Mouse (Mus musculus) megakaryocyte, adult 5-6 weeks (primary cell): ENCODE results near the gene Usp4. TPM values are rescaled to one million over a fixed set of nuclear protein-coding genes. Genes with fewer than 3 reads are reported as not detected.
A peak's percentile ranks its signal among the peaks of the same experiment; 100 is the strongest.

Experiments used
- ATAC-seq: 2 replicates; pipeline ENCODE4 v1.8.0; 2016; ENCODE audit warnings: mild to moderate bottlenecking, inconsistent platforms; ENCODE audit not compliant: poor library complexity, severe bottlenecking
- total RNA-seq, 2 experiments: library from RNA; stranded (forward) in 1 of 2; stranded (reverse) in 1 of 2; fragments of 153-499, 151-499 nt in 1 of 2; fragments of 221-1000, 200-1000 nt in 1 of 2; gene quantifications; 2 replicates each; pipeline versions ENCODE4 v1.2.3 to v1.2.4; 2015 to 2017

Gene Usp4
- total RNA-seq, 2 experiments from 2014 or later, result 75.0 to 148 TPM

DNA sequence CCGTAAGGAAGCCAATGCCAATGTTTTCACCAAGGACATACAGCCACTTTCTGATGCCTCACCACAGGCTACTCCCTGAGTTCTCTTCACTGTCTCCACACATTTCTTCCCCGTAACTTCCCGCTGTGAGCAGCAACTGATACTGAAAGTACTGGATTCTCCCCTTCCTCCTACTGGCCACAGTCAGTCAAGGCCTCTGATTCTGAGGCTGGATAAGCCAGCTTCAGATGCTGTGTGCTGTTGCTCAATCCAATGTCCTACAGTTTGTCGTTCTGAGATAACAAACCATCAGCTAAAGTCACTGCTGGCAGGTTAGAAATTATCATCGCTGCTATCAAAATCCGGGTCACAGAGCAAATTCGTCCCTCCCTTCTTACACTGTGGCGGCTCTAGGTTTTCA is 56.8 kb downstream of the Usp4 start:
- ATAC-seq, result peak; percentile 63

GRCm38 (mm10) chr9:108409535-108409934 is 61.9 kb downstream of the Usp4 start:
- ATAC-seq, result no peak

GRCm38 (mm10) chr9:108411381-108411942 is 63.8 kb downstream of the Usp4 start:
- ATAC-seq, result no peak

DNA sequence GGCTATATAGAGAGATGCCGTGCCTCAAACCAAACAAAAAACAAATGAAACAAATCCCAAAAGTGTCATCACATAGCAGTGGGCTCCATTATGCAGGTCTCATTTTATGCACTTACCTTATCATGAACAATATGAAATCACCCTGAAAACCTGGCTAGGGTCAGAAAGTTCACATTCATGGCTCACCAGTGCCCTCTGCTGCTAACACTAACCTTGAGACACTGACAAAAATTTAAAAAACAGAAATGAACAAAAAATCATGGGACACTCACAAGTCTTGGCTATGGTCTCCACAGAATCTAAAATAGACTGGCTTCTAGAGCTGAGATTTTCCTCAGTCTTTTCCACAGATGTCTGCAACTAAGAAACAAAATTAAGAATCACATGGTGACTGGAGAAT is 64.6 kb downstream of the Usp4 start:
- ATAC-seq, result no peak

DNA sequence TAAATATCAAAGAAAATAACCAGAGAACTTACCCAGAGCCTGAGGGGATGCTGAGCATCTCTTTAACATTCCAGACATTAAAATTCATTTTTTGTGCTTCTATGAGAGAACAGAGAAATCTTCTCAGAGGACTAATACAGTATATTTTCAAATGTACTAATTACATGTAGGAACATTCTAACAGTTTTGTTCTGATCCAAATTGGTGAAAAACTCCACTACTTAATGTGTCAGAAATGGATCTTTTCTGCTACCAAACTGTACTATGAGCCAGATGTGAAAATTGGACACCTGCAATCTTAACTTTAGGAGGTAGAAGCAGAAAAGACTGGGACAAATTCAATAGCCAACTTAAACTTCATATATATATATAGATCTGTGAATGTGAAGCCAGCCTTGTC is 80.7 kb downstream of the Usp4 start, which contains the start of gene Ccdc36:
Gene Ccdc36, minus strand, starts transcription at position 101 of the 400 bp plus-strand sequence.
- ATAC-seq, result no peak

DNA sequence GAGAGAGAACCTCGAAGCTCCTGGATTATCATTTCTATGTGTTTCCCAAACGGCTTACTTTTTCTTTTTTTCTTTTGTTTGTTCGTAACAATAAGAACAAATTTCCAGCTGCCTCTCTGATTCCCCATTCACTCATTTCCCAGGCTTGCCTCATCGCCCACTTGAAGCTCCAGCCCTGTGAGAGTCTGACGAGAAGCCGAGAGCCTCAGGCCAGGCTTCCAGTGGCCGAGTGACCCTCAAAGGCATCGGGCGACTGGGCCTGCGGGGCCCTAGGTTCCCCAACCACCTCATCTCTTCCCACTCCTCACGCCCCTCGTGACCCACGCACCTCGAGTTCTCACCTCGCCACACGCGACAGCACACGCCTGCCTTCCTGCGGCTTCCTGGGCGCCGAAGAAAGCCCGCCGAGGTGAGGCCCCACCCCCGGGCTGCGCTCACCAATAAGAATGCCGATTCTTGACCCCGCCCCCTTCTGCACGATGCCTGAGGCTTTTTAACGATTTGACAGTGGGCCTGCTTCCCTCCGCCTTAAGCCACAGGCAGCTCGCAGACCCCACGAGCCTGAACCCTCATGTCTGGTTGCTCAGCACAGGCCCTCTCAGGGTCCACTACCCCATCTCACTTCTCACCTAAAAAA is 83.9 kb downstream of the Usp4 start:
- peak; percentile 38; the same call in 1 of the 2 replicates for ATAC-seq

DNA sequence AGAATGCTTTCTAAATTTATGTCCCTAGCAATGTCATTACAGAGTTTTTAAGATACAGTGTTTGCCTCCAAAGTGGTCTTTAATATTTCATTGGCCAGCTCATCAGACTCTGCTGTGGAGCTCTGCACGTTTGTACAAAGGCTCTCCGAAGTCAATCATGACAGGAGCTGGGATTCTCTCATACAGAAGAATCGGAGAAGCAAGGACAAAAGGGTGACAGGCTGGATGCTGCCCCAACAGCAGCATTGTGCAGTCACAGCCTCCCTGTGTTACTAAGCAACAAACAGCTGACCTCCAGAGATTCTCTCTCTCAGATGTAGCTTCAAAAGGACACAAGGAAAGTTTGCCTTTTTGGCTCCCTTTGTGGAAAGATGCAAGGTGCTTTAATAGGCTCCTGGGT is 88.5 kb downstream of the Usp4 start, which contains the start of gene BC048562:
Gene BC048562, plus strand, starts transcription at position 301 of the 400 bp plus-strand sequence.
- ATAC-seq, result no peak

- no peak for ATAC-seq
Measured at GRCm38 (mm10) chr9:108439176-108439575, 91.5 kb downstream of the Usp4 start.

DNA sequence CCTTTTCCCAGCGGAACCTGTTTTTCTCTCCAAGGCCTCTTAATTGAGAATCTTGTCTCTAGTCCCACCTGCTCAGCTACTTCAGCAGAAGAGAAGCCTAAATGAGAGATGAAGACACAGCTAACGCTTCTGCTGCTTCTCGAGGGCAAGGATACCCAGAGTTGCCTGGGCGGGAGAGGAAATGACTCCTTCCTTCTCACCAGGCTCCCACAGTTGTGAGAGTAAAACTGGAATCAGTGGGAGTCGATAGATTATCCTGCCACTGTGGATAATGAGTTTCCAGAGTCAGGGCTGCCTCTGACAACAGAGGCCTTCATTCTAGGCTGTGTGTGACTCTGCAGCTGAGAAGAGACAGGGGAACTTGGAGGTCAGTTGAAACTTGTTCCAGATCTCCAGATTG is 92.8 kb downstream of the Usp4 start:
- ATAC-seq, result no peak

GRCm38 (mm10) chr9:108441236-108441919 is 93.7 kb downstream of the Usp4 start:
- ATAC-seq, result no peak

Other genes with a start within 250 kb of the Usp4 start
- gene Bsn, start 157.5 kb upstream of the Usp4 start, total RNA-seq (2015), result 0.91 and 1.5 TPM in 2 replicates
- gene Bsn, start 157.5 kb upstream of the Usp4 start, total RNA-seq (2017), result 0.37 and 0.62 TPM in 2 replicates
- 11.6 and 12.3 TPM in 2 replicates for gene Dag1, start 83.9 kb upstream of the Usp4 start, total RNA-seq (2015)
- 4.6 and 5.4 TPM in 2 replicates for gene Dag1, start 83.9 kb upstream of the Usp4 start, total RNA-seq (2017)
- 3.9 and 4.3 TPM in 2 replicates for gene Nicn1, start 57.4 kb upstream of the Usp4 start, total RNA-seq (2015)
- gene Nicn1, start 57.4 kb upstream of the Usp4 start, total RNA-seq (2017), result 2.6 and 3.6 TPM in 2 replicates
- gene Amt, start 51.0 kb upstream of the Usp4 start, total RNA-seq (2015), result 0.71 TPM in 1 of 2 replicates, not detected in the other
- 0.11 TPM in 1 of 2 replicates, not detected in the other for gene Amt, start 51.0 kb upstream of the Usp4 start, total RNA-seq (2017)
- gene Rhoa, start 41.7 kb upstream of the Usp4 start, total RNA-seq (2015), result 468 and 473 TPM in 2 replicates
- 585 and 627 TPM in 2 replicates for gene Rhoa, start 41.7 kb upstream of the Usp4 start, total RNA-seq (2017)
- gene Tcta, start 41.7 kb upstream of the Usp4 start, total RNA-seq (2015), result 16.5 and 23.8 TPM in 2 replicates
- gene Tcta, start 41.7 kb upstream of the Usp4 start, total RNA-seq (2017), result 6.2 and 8.4 TPM in 2 replicates
- 2,393 and 2,822 TPM in 2 replicates for gene Gpx1, start 8.9 kb upstream of the Usp4 start, total RNA-seq (2015)
- gene Gpx1, start 8.9 kb upstream of the Usp4 start, total RNA-seq (2017), result 1,668 and 1,978 TPM in 2 replicates
- gene 1700102P08Rik, start 45.0 kb downstream of the Usp4 start, total RNA-seq (2015), result 0.47 and 0.98 TPM in 2 replicates
- gene 1700102P08Rik, start 45.0 kb downstream of the Usp4 start, total RNA-seq (2017), result 1.4 and 3.0 TPM in 2 replicates
- gene Ccdc36, start 80.6 kb downstream of the Usp4 start, total RNA-seq (2015), result not detected in 2 replicates
- gene Ccdc36, start 80.6 kb downstream of the Usp4 start, total RNA-seq (2017), result 0.15 and 0.28 TPM in 2 replicates
- gene BC048562, start 88.6 kb downstream of the Usp4 start, total RNA-seq (2015), result not detected in 2 replicates
- gene BC048562, start 88.6 kb downstream of the Usp4 start, total RNA-seq (2017), result not detected in 2 replicates
- gene Ccdc71, start 112.7 kb downstream of the Usp4 start, total RNA-seq (2015), result 26.7 and 29.4 TPM in 2 replicates
- 10.9 and 12.8 TPM in 2 replicates for gene Ccdc71, start 112.7 kb downstream of the Usp4 start, total RNA-seq (2017)
- gene Klhdc8b, start 113.7 kb downstream of the Usp4 start, total RNA-seq (2015), result 0.16 and 0.33 TPM in 2 replicates
- 1.0 and 1.3 TPM in 2 replicates for gene Klhdc8b, start 113.7 kb downstream of the Usp4 start, total RNA-seq (2017)
- gene Lamb2, start 131.9 kb downstream of the Usp4 start, total RNA-seq (2015), result 0.13 and 0.73 TPM in 2 replicates
- 0.33 and 0.37 TPM in 2 replicates for gene Lamb2, start 131.9 kb downstream of the Usp4 start, total RNA-seq (2017)
- 29.3 and 33.2 TPM in 2 replicates for gene Usp19, start 142.7 kb downstream of the Usp4 start, total RNA-seq (2015)
- gene Usp19, start 142.7 kb downstream of the Usp4 start, total RNA-seq (2017), result 34.8 and 36.3 TPM in 2 replicates
- 120 and 137 TPM in 2 replicates for gene Qars, start 159.9 kb downstream of the Usp4 start, total RNA-seq (2015)
- gene Qars, start 159.9 kb downstream of the Usp4 start, total RNA-seq (2017), result 130 and 144 TPM in 2 replicates
- 68.1 and 74.0 TPM in 2 replicates for gene Qrich1, start 169.0 kb downstream of the Usp4 start, total RNA-seq (2015)
- 97.9 and 109 TPM in 2 replicates for gene Qrich1, start 169.0 kb downstream of the Usp4 start, total RNA-seq (2017)
- 87.2 and 93.2 TPM in 2 replicates for gene Impdh2, start 212.4 kb downstream of the Usp4 start, total RNA-seq (2015)
- gene Impdh2, start 212.4 kb downstream of the Usp4 start, total RNA-seq (2017), result 118 and 119 TPM in 2 replicates
- 36.8 and 40.7 TPM in 2 replicates for gene Ndufaf3, start 219.6 kb downstream of the Usp4 start, total RNA-seq (2015)
- gene Ndufaf3, start 219.6 kb downstream of the Usp4 start, total RNA-seq (2017), result 15.2 and 22.7 TPM in 2 replicates
- 46.8 and 52.0 TPM in 2 replicates for gene Dalrd3, start 222.0 kb downstream of the Usp4 start, total RNA-seq (2015)
- 21.9 and 22.5 TPM in 2 replicates for gene Dalrd3, start 222.0 kb downstream of the Usp4 start, total RNA-seq (2017)
- gene Wdr6, start 230.9 kb downstream of the Usp4 start, total RNA-seq (2015), result 2.1 and 3.3 TPM in 2 replicates
- gene Wdr6, start 230.9 kb downstream of the Usp4 start, total RNA-seq (2017), result 3.1 and 4.0 TPM in 2 replicates
- gene P4htm, start 249.8 kb downstream of the Usp4 start, total RNA-seq (2015), result 0.18 and 0.21 TPM in 2 replicates
- not detected in 2 replicates for gene P4htm, start 249.8 kb downstream of the Usp4 start, total RNA-seq (2017)